ENCODE assay signal across 8 mouse cellular contexts in the genomic region with DNA sequence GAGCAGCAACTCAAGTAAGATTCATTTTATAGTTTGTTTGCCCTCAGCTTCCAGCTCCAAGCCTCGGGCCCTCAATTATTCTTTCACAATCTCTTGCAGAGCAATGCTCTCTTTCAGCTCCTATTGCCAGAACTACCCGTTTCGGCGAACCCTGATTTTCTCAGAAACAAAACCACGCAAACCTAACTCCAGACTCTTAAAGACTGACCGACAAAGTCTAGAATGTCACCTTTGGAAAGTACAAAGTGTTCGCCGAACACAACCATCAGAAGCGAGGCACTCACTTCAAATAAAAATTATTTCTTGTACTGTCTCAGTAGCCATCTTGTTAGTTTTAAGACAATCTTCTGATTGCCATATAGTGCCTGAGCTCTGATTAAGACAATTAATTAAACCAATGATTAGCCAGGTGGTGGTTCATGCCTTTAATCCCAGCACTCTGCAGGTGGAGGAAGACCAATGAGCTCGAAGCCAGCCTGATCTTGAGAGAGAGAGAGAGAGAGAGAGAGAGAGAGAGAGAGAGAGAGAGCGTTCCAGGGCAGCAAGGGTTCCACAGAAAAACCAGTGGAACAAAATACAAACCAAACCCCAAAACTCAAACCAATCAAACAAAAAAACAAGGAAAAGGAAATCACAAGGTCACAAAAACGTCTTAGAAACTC. TPM values are rescaled to one million over a fixed set of nuclear protein-coding genes. Genes with fewer than 3 reads are reported as not detected.
DNase-seq lines count a peak whose midpoint lies in the region; ATAC-seq and TF ChIP-seq lines count a peak whose summit lies in the region.

No protein-coding gene starts in this region.

- H3K36me3 ChIP-seq in kidney, adult 2 months (ENCODE audit: control insufficient read depth, insufficient read depth, low read length): no peaks in the 10 kb centered on the region
- no peaks in the 10 kb centered on the region for H3K36me3 ChIP-seq in liver, embryonic 14.5 days (replicated peaks; ENCODE audit: control insufficient read depth, insufficient read depth, low read depth)

- no peak for ATAC-seq in liver, embryonic 14.5 days (ENCODE audit: insufficient read depth)

- no peaks in the 10 kb centered on the region for H3K27me3 ChIP-seq in kidney, adult 2 months (replicated peaks; ENCODE audit: control insufficient read depth, insufficient read depth, low read length)
- H3K27me3 ChIP-seq in liver, embryonic 14.5 days (ENCODE audit: control insufficient read depth, insufficient read depth, low read length): no peaks in the 10 kb centered on the region

- TF ChIP-seq EP300 in liver, embryonic 14.5 days (IDR thresholded peaks at IDR 0.05; ENCODE audit: low read depth): no peak

- TF ChIP-seq CTCF in kidney, adult 2 months (conservative IDR thresholded peaks at IDR 0.05; ENCODE audit: insufficient read depth, insufficient read length, low read depth, low read length): no peak
- no peak for TF ChIP-seq CTCF in liver, embryonic 14.5 days (IDR thresholded peaks at IDR 0.05; ENCODE audit: low read depth)

- DNase-seq in kidney, adult 2 months: peak; percentile 54
- no peak for DNase-seq in kidney, postnatal 25 days
- DNase-seq in brain, adult 2 months (ENCODE audit: low read depth, low spot score): peak; percentile 61
- peak; percentile 29 to 31 for DNase-seq in heart, postnatal 10 days
- DNase-seq in liver, embryonic 14.5 days (ENCODE audit: low read depth in 3 of 3, low spot score in 3 of 3): no peak
- no peak for DNase-seq in T-cell, adult 2 months (ENCODE audit: low spot score)
- no peak for DNase-seq in layer of hippocampus, adult 8-10 months (ENCODE audit: low spot score in 2 of 2)
- no peak for DNase-seq in urinary bladder, postnatal 14 days (ENCODE audit: low spot score)

- WGBS in kidney, adult 2 months: 32% methylated on average over 12 of the region's 12 CpGs
- 63% methylated on average over 12 of the region's 12 CpGs for WGBS in liver, embryonic 14.5 days (ENCODE audit: insufficient replicate concordance)

- H3K4me1 ChIP-seq in kidney, adult 2 months (ENCODE audit: control insufficient read depth, insufficient read depth, low read length): peaks cover 5% of the 10 kb centered on the region
- peaks cover 2 to 5% of the 10 kb centered on the region in 2 experiments; a peak in 3 of 4 replicates for H3K4me1 ChIP-seq in liver, embryonic 14.5 days (replicated peaks; ENCODE audit: control insufficient read depth in 2 of 2, insufficient read depth in 2 of 2, low read length in 1 of 2)

- H3K4me3 ChIP-seq in kidney, adult 2 months (ENCODE audit: insufficient read depth, low read depth, low read length): peak overlapping the region; percentile 70
- H3K4me3 ChIP-seq in liver, embryonic 14.5 days (ENCODE audit: insufficient read depth in 1 of 2, low read depth in 2 of 2, low read length in 2 of 2): peak overlapping the region; percentile 41 to 64

- no peaks in the 10 kb centered on the region for H3K9me3 ChIP-seq in liver, embryonic 14.5 days (ENCODE audit: control insufficient read depth, low read length)

- intact Hi-C loops in heart, postnatal 10 days (cut with DNase I): no loop called here

- H3K4me2 ChIP-seq in liver, embryonic 14.5 days (ENCODE audit: low read depth): peak overlapping the region; percentile 73

- H3K27ac ChIP-seq in kidney, adult 2 months (ENCODE audit: insufficient read depth, low read depth, low read length): peak overlapping the region; percentile 78
- peak overlapping the region; percentile 3; the same call in 1 of the 2 replicates for H3K27ac ChIP-seq in liver, embryonic 14.5 days

- H3K9ac ChIP-seq in liver, embryonic 14.5 days (replicated peaks): peak overlapping the region; percentile 58

- no peak for TF ChIP-seq POLR2A in kidney, adult 2 months (IDR thresholded peaks at IDR 0.05; ENCODE audit: low read depth, low read length)

RNA-seq across cellular contexts. Expression of a gene that starts 0.7 kb away (rescaled TPM):
- polyA plus RNA-seq in kidney, adult 2 months (2012; rRNA removed): 134 and 154 TPM in 2 replicates
- total RNA-seq in heart, postnatal 10 days (2021): 100 to 1,000 TPM; 302 to 307 TPM
- polyA plus RNA-seq in liver, embryonic 14.5 days (2012; rRNA removed): 31.8 and 52.8 TPM in 2 replicates
- 87.4 and 97.3 TPM in 2 replicates for polyA plus RNA-seq in liver, embryonic 14.5 days (2014; fragmentation: Nextera tagmentation; extraction: Ambion mirVana)
- total RNA-seq in layer of hippocampus, adult 8-10 months (2022): 10 to 100 TPM; 61.7 to 70.1 (median 68.1) TPM

Comparison
In these comparisons a context has a peak if more than half of its experiments do, and no peak if none do; other contexts are left out.
1. DNase-seq: peak in kidney, adult 2 months (single experiment), brain, adult 2 months (single experiment) and heart, postnatal 10 days (2 of 2); none in kidney, postnatal 25 days (0 of 2), liver, embryonic 14.5 days (0 of 3), T-cell, adult 2 months (single experiment), layer of hippocampus, adult 8-10 months (0 of 2) and urinary bladder, postnatal 14 days (single experiment).
2. RNA of a gene that starts 0.7 kb away (total RNA-seq): 302 to 307 TPM in heart, postnatal 10 days; 61.7 to 70.1 TPM in layer of hippocampus, adult 8-10 months; every median in the first group is over 4 times any median in the second.